Mouse (Mus musculus) retina, embryonic 14.5 days (tissue): ENCODE data around the gene Otud7a.

Experiments used
- DNase-seq: peaks from one replicate; pipeline ENCODE4 v3.0.0-alpha.2; 2015; ENCODE audit warnings: low spot score

Otud7a gene

DNA sequence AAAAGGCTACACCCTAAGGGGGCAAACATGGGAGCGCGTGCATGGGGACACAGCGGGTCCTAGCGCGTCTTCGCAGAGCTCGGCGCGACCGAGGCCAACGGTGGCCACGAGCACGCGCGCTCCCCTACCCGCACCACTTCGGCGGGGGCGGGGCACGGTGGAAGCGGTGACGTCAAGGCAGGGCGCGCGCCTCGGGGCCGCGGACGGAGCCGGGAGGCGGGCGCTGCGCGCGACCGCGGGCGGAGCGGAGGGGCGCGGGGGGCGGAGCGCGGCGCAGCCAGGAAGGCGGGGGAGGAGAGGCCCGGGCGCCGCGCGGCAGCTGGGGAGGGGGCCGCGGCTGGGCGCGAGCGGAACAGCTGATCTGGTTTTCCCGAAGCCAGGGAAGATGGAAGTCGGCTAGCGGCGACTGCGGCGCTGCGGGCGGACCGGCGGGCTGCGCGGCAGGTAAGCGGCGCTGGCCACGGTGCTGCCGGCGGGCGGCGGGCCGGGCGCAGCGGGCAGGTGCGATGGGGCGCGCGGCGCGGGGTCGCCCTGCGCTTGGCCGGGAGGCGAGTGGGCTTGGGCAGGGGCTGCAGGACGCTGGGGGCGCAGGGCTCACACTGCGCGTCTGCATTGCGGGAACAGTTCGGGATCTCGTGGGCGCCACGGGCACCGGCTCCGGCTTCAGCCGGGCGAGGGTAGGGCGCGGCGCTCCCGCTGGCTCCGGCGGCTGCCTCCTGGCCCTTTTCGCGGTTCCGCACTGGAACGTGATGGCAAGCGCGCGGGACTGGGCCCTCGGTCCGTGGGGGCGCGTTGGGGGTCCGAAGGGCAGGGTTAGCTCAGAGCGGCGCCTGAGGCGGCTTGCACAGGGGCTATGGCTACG, at the start of gene Otud7a:
Otud7a (plus strand) TSS at position 268 of the 862 bp plus-strand sequence.
- DNase-seq, result peak; percentile 84

DNA sequence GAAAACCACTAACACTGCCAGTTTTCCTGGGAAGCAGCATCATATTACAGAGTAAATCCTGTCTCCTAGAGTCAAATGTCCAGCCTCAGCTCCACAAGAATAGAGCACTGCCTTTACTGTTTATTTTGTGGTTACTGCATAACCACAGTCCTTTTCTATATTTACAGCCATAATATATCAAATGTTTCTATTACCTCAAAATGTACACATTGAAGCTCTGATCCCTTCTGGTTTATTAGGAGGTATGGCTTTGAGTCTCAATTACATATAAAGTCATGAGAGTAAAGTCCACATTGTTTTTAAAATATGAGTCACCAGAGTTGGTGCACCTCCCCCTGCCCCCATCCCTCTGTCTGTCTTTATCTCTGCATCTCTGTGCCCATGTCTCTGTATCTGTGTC, 38.6 kb upstream of the Otud7a start:
- DNase-seq, result no peak

DNA sequence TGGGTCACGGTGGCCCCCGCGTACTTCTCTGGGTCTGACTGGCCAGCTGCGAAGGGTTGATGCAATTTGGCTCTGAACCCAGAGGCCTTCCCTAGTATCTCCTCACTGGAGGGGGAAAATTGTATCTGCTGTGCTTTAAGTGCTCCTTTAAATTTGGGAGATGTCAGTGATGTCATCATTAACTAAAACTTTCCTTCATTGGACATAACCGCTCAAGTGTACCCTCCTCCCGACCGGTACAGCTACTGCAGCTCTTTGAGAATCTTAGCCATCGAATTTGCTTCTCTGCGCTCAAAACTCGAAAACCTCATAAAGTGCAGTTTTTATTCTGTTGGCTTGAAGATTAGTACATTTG, 772 bp downstream of the Otud7a start:
- DNase-seq, result no peak

- DNase-seq, result peak; percentile 24
Observed at GRCm38 (mm10) chr7:63446951-63447350, 2.4 kb downstream of the Otud7a start.

DNA sequence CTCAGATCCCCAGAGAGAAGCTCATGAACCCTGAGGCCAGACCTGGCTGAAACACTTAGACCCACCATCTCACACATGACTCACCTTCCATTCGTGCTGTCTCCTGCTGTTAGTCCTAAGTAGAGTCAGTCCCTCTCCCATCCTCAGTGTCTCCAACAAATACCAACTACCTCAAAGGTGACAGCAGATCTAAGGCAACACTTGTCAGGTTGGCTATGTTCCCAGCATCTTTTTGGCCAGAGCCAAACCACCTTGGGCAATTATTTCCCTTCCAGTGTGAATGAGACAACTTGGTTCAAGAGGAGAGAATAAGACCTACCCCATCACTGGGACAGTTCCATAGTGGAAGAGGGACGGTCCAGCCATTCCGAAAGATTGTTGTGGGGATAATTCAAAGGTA, 10.7 kb downstream of the Otud7a start:
- no peak for DNase-seq

GRCm38 (mm10) chr7:63462234-63462633, 17.7 kb downstream of the Otud7a start:
- no peak for DNase-seq

GRCm38 (mm10) chr7:63462684-63463083, 18.1 kb downstream of the Otud7a start:
- DNase-seq, result no peak

DNA sequence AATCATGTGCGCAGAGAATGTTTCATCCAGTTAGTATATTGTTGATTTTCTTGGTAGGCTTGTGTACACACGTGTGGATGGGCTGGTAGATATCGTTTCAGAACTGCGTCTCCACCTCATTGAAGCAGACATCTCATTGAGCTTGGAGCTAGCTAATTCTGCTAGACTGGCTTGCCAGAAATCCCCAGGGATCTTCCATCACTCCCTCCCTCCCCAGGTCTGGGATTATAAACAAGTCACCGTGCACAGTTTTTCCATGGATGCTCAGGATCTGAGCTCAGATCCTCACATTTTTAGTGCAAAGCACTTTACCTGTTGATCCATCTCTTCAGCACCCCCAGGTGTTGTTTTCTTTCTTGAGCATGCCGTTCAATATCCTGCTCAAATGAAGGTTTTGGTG, 22.2 kb downstream of the Otud7a start:
- DNase-seq, result no peak

DNA sequence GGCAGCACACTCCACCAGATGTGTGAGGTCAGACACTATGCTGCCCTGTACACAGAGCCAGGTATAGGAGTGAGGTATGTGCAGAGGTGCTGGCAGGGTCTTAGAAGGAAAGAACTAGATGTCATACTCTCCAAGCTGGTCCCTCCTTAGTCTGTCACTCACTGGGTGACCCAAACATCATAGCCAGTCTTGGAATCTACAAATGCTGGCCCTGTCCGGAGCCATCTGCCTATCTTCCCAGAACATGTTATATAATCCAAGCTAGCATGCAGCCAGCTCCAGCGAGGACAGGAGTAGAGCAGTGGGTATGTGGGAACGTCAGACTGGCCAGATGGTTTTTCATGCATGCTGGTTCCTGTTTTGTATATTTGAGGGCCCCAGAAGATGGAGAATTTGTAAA, 23.7 kb downstream of the Otud7a start:
- DNase-seq, result no peak

DNA sequence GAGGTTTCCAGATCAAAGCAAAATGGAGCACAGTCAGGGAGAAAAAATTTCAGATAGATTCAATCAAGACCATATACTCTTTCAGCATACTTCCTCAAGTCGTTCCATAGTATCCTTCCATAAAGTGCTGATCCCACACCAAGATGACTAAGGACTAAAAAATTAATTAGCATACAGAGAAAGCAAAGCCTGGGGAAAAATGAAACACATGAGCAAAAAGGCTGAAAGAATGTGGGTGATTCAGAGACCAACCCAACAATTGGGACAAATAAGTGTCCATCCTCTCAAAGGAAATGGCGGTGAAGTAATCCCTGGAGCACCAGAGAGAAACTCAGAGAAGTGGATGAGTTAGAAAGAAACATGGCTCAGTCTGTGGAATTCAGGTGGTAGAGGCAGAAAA, 38.5 kb downstream of the Otud7a start:
- no peak for DNase-seq

DNA sequence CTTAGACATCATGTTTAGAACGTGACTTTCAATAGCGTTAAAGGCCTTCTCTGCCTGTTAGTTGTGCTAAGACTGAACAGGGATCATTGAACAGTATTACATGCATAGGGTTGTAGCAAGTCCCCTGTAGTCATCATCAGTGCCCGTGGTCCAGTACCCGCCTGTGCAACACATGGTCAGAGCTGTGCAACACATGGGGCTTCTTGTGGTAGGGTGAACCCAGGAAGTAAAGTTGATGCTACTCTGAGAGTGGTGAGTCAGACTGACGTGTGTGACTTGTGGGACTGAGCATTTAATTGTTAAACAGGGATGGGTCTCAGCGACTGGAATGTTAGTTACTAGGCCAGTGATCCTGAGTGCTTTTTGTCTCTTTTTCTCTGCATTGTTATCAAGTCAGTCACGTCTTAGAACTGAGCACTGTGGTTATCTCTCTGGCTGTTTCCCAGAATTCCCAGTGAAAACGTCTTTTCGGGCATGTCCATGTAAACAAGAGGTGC, 52.5 kb downstream of the Otud7a start:
- no peak for DNase-seq

GRCm38 (mm10) chr7:63504202-63504601, 59.7 kb downstream of the Otud7a start:
- DNase-seq, result peak; percentile 65

GRCm38 (mm10) chr7:63508079-63508478, 63.5 kb downstream of the Otud7a start:
- DNase-seq, result no peak

GRCm38 (mm10) chr7:63509825-63510224, 65.3 kb downstream of the Otud7a start:
- peak; percentile 6 for DNase-seq

DNA sequence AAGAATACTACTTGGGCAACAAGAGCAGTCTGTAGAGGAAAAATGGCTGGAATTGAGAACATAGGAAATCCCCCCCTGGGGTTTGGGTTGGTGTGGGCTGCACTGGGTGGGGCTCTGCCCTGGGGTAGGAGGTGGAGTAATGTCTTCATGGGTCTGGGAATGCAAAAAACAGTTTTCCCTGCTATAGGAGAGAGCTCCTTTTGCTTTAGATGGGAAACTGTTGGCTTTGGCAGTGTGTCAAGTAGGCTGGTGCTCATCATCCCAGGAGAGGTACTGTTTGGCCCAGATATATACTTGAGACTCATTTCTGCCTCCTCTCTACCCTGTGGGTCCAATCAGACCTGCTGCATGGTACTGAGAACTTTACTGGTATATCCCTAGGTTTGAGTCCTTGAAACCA, 66.9 kb downstream of the Otud7a start:
- DNase-seq, result no peak

- no peak for DNase-seq
Observed at GRCm38 (mm10) chr7:63512561-63512960, 68.0 kb downstream of the Otud7a start.

GRCm38 (mm10) chr7:63516141-63516895, 71.8 kb downstream of the Otud7a start:
- DNase-seq, result no peak

- DNase-seq, result no peak
Observed at GRCm38 (mm10) chr7:63520299-63520698, 75.7 kb downstream of the Otud7a start.

DNA sequence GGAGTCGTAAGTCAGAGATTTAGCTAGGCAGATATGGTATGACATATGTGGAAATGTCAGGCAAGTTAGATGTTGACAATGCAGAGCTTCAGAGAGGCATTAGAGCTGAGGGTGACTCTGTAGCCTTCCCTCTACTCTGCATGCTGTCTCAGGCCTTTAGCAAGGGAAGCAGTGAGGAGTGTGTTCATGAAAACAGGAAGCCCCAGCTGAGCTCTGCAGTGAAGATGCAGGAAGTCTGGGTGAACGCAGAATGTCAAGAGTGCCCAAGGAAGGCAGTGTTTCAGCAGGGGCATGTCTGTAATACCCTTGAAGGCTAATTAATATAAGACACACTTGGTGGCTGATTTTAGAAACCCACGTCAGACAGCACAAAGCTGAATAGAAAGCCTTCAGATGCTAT, 77.9 kb downstream of the Otud7a start:
- DNase-seq, result no peak

- DNase-seq, result no peak
Observed at GRCm38 (mm10) chr7:63523051-63523450, 78.5 kb downstream of the Otud7a start.

DNA sequence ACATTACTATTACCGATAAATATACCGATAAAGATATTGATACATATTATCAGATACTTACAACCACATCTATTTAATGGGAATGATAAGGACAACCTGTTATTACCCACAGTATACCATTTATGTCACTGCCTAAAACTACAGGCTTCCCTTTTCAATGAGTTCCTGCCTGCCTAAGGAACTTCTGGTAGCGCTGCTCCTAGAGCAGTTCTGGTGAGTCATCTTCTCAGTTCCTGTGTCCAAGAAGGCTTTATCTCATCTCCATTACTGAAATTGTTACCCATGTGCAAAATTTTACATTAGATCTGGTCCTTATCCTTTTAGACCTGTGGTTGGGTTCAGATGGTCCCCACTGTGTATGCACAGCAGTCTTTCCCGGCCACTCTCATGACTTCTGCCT, 95.7 kb downstream of the Otud7a start:
- DNase-seq, result no peak

GRCm38 (mm10) chr7:63554457-63554856, 109.9 kb downstream of the Otud7a start:
- no peak for DNase-seq

DNA sequence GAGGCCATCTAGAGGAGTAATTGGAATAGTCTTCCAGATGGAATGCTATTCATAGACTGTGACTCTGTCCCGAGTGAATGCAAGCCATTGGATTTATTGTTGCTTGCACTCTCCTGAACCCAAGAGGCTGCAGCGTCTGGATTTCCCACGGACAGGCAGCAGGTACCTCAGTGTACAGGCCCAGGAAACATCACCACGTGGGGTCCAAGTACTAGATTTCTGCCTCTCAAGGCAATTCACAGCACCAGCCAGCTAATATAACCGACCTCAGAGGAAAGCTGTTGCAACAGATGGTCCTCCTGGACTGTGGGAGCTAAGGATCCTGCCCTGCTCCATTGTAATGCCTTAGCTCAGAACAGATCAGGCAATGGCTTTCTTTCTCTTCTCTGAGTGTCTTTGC, 111.8 kb downstream of the Otud7a start:
- no peak for DNase-seq
